Mouse (Mus musculus) kidney, embryonic 14.5 days (tissue): Measurements from ENCODE around the gene Inpp5e. TPM values are rescaled to one million over a fixed set of nuclear protein-coding genes. Genes with fewer than 3 reads are reported as not detected.

Experiments used
- ATAC-seq: fragments of 200-750 bp; cut with Nextera tagmentation; 2 replicates; pipeline ENCODE4 v1.8.0; 2017; ENCODE audit warnings: moderate number of reproducible peaks, mild to moderate bottlenecking, moderate TSS enrichment, moderate library complexity; ENCODE audit not compliant: low FRiP score, low TSS enrichment
- H3K27ac ChIP-seq: fragments of 300-500 bp; sonication (generic); 2 replicates; pipeline ENCODE4 v1.5.1; 2014; ENCODE audit warnings: low read depth, mild to moderate bottlenecking, low read length, moderate library complexity, mixed read lengths
- H3K27me3 ChIP-seq: fragments of 300-500 bp; sonication (generic); 2 replicates; pipeline ENCODE4 v1.6.1; 2014; ENCODE audit warnings: mild to moderate bottlenecking, low read length; ENCODE audit not compliant: control insufficient read depth, insufficient read depth
- H3K36me3 ChIP-seq: fragments of 300-500 bp; sonication (generic); 2 replicates; pipeline ENCODE4 v1.6.1; 2014; ENCODE audit warnings: low read length, mixed read lengths; ENCODE audit not compliant: control insufficient read depth, insufficient read depth
- H3K4me1 ChIP-seq: fragments of 300-500 bp; sonication (generic); 2 replicates; pipeline ENCODE4 v1.6.1; 2014; ENCODE audit warnings: low read length, mixed read lengths; ENCODE audit not compliant: control insufficient read depth, insufficient read depth
- H3K4me2 ChIP-seq: fragments of 300-500 bp; sonication (generic); replicated peaks from 2 replicates; pipeline ENCODE4 v1.6.1; 2014; ENCODE audit warnings: low read depth, mild to moderate bottlenecking, low read length
- H3K4me3 ChIP-seq: fragments of 300-500 bp; sonication (generic); 2 replicates; pipeline ENCODE4 v1.5.1; 2014; ENCODE audit warnings: mild to moderate bottlenecking, low read length
- H3K9ac ChIP-seq: fragments of 300-500 bp; sonication (generic); 2 replicates; pipeline ENCODE4 v1.6.1; 2014; ENCODE audit warnings: low read depth, mild to moderate bottlenecking, low read length, moderate library complexity
- H3K9me3 ChIP-seq: fragments of 300-500 bp; sonication (generic); 2 replicates; pipeline ENCODE4 v1.6.1; 2016; ENCODE audit warnings: low read length; ENCODE audit not compliant: control insufficient read depth
- WGBS: fragments of 180-500 bp; shearing (Covaris S2); extraction: QIAGEN DNeasy Blood & Tissue Kit; methylation state at CpG from one replicate; pipeline ENCODE4 v1.1.7; 2014; 5-methylcytosine and 5-hydroxymethylcytosine counted together
- polyA plus RNA-seq: library from polyadenylated mRNA; unstranded; fragments of >200 nt; fragmentation: Nextera tagmentation; extraction: Ambion mirVana; gene quantifications from 2 replicates; pipeline ENCODE4 v1.2.1, GENCODE M21; 2014

The Inpp5e gene
- 13.7 and 24.7 TPM in 2 replicates for polyA plus RNA-seq

DNA sequence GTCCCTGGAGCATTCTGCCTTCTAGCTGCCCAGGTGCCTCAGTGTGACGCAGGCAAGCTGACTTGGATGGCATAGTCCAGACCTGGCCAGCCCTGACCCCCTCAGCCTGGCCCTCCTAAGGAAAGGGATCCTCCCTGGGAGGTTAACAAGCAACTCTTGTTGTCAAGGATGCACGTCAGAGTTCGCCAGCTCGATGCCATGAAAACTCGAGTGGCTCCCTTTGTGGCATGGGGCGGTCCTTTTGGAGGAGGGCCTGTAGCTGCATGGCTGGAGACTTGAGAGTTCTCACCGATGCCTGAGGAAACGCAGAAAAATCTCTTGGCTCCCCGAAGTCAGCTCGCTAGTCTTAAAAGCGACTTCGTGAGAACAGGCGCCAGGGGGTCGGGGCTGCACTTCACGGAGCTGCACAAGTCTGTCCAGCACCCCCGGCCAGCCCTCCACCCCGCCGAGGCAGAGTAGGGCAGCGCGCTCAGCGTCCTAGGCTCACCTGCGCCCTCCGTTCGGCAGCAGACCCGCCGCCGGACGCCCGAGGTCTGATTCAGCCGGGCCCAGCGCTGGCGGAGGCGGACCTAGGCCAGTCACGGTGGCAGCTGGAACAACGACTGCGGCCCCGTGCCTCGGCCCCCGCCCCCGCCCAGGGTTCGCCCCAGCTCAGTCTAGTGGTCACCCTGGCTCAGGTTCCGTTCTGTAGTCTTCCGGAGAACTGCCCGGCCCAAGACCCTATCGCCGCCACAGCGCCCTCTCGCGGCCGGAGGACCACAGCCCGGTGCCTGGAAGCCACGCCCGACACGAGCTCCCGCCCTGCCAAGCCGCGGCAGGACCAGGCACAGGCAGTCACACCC lies at the start of gene Inpp5e:
Gene Inpp5e (minus strand): TSS at position 689 of the 842 bp plus-strand sequence.
- Histone ChIP-seq H3K36me3 (peaks cover 45% of the 10 kb centered on the region), H3K9ac (peak within 1 kb of the TSS; percentile 92), H3K4me3 (peak within 1 kb of the TSS; percentile 82), H3K27ac (peak within 1 kb of the TSS; percentile 66; the same call in 1 of the 2 replicates), H3K9me3 (no peaks in the 10 kb centered on the region), H3K4me1 (peaks cover 29% of the 10 kb centered on the region), H3K4me2 (peak within 1 kb of the TSS; percentile 76), H3K27me3 (no peaks in the 10 kb centered on the region)
- WGBS = under 1% methylated on average over 57 of the region's 57 CpGs
- peak; percentile 97 for ATAC-seq

DNA sequence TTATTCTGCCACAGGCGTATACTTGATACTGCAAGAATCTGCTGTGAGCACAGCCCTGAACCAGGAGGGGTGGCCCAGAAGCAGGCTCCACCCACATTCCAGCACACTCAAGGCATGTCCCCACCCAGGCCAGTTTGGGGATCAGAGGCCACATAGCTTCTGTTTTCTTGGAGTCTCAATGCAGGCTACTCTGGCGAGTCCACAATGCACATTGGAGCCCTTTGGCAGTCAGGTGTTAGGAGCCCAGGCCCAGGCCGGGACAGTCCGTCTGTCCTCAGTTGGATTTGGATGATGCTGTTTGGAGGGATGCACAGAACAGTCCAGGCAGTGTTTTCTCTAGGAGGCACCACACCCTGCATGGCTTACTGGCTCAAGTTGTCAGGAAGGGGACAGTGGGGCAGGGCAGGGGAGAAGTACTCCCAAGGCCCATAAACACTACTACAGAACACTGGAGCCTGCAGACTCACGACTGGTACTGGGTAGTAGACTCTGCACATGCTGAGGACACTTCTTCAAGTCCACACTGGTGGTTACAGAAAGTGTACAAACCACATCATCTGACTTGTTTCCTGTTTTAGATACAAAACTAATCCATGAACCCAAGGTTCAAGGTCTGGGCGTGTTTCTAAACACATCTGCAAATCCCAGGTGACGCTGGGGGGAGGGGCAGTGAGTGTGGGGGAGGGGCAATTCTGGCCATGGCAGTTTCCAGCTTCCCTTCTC lies 49.6 kb upstream of the Inpp5e start:
- 41% methylated on average over 7 of the region's 7 CpGs for WGBS
- Histone ChIP-seq H3K27me3 (no peaks in the 10 kb centered on the region), H3K4me1 (peaks cover 22% of the 10 kb centered on the region), H3K4me2 (no peak overlapping the region), H3K27ac (peak overlapping the region; percentile 71; the same call in 1 of the 2 replicates), H3K9ac (no peak overlapping the region), H3K36me3 (peaks cover 51% of the 10 kb centered on the region), H3K4me3 (no peak overlapping the region), H3K9me3 (no peaks in the 10 kb centered on the region)
- peak; percentile 63 for ATAC-seq

DNA sequence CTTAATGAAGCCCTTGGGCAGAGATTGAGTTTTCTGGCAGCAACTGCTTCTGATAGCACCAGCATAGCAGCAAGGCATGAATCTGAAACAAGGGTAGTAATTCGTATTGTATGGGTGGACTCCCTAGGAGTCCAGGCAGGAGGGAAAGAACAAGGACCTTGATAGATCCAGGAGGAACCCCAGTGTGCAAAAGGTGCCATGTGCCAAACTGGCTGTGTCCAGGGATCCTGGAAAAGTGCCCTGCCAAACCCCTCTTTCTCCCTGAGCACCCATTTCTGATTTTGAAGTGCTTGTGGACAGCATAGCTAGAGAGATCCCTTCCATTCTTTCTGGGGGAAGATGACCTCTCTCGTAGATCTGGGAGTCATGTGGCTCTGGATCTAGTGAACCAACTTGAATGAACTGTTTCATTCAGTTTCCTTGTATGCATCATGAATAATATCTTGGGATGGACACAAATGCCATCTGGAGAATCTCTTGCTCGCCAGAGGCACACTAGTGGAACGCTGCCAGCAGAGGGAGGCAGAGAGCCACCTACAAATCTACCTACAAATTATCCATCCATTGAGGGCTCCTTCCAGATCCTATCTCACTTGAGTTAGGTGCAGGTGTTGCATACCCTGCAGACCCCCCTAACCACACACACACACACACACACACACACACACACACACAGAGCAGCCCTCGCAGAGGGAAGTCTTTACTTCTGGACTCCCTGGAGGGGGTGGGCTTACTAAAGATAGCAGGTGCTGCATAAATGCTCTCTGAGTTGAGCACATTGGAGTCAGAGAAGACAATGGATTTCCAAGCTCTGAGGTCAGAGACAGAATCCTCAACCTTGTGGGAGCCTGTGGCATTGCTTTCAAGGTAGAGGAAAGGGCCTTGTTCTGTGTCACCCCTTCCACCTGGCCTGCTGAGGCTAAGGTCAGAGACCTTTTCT lies 40.4 kb upstream of the Inpp5e start:
- ATAC-seq = no peak
- H3K27ac ChIP-seq = no peak overlapping the region
- no peak overlapping the region for H3K4me2 ChIP-seq
- no peak overlapping the region for H3K4me3 ChIP-seq
- peaks cover 10% of the 10 kb centered on the region for H3K4me1 ChIP-seq
- no peak overlapping the region for H3K9ac ChIP-seq
- H3K9me3 ChIP-seq = no peaks in the 10 kb centered on the region
- no peaks in the 10 kb centered on the region for H3K36me3 ChIP-seq
- WGBS = 22% methylated on average over 5 of the region's 5 CpGs
- no peaks in the 10 kb centered on the region for H3K27me3 ChIP-seq

DNA sequence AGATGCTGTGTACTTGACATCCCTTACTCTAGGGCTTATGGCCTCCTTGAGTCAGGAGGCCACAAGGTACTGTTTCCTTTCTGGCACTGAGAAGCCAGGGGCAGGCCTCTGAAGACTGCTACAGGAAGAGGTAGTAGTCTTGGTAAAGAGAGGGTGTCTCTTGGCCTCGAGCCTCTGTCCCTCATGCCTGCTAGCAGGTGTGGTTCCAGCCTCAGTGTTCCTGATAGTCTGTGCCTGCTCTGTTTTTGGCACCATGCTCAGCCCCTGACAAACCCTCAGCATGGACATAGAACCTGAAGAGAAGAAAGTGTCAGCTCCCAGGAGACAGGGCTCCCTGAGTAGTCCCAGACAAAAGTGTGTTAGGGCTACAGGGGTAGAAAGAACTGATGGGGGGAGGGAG lies 38.4 kb upstream of the Inpp5e start:
- Histone ChIP-seq H3K9ac (no peak overlapping the region), H3K4me2 (no peak overlapping the region), H3K36me3 (no peaks in the 10 kb centered on the region), H3K4me1 (peaks cover 22% of the 10 kb centered on the region), H3K27me3 (no peaks in the 10 kb centered on the region), H3K4me3 (no peak overlapping the region), H3K27ac (no peak overlapping the region), H3K9me3 (no peaks in the 10 kb centered on the region)
- no peak for ATAC-seq
- 65% methylated on average over 1 of the region's 1 CpGs for WGBS

DNA sequence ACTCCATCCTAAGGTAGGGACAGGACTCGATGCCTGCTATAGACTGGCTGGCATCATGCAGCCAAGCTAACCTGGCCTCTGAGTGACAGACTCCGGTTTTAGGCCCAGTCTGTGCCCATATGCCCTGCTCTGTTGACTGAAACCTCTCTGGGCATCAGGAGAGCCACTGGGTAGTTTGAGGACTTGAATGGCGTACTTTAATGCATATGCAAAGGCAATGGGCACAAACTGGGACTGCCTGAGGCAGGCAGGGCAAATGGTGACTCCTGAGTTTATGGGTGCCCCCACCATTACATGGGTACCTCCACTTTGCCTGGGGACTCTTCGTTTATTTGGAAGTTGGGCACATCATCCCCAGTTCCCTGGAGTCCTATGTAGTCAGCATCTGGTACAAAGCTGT lies 37.7 kb upstream of the Inpp5e start:
- Histone ChIP-seq H3K9me3 (no peaks in the 10 kb centered on the region), H3K4me2 (peak overlapping the region; percentile 91), H3K9ac (peak overlapping the region; percentile 73; the same call in 1 of the 2 replicates), H3K27ac (peak overlapping the region; percentile 73; the same call in 1 of the 2 replicates), H3K4me1 (peaks cover 22% of the 10 kb centered on the region), H3K36me3 (peaks cover 2% of the 10 kb centered on the region; the same call in 1 of the 2 replicates), H3K4me3 (peak overlapping the region; percentile 83), H3K27me3 (no peaks in the 10 kb centered on the region)
- WGBS = 77% methylated on average over 4 of the region's 4 CpGs
- ATAC-seq = no peak

DNA sequence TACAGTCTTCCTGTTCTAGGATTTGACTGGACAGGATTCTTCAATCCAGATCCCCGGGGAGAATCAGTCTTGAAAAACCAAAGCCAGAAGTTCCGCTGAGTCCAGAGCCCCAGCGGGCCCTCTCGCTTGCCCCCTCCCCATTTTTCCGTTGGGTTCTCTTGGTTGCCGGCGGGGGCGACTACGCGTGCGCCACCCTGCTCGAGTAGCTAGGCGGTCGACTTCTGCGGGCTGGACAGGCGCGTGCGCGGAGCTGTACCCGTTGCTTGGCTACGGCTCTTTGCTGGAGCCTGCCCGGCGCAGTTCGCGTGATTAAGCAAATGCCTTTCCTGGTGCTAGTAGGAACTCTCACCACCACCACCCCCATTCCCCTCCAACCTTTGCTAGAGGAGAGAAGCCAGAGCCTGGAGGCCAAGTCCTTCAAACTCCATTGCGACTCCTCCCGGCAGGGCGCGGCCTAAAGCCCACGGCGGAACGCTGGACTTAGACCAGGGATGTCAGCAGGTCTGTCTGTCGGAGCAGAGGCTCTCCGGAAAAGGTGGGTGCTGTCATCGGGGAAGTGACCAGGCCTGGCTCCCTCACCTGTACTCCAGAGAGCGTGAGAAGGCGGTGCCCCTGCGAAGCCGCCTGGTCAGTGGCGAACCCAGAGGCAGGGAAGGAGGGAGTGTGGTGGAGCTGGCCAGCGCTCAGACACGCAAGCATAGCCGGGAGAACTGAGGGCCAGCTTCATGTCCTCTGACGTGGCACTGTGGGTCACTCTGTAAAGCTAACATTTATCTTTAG lies 36.9 kb upstream of the Inpp5e start:
- Histone ChIP-seq H3K4me3 (peak overlapping the region; percentile 83), H3K27ac (peak overlapping the region; percentile 73)

DNA sequence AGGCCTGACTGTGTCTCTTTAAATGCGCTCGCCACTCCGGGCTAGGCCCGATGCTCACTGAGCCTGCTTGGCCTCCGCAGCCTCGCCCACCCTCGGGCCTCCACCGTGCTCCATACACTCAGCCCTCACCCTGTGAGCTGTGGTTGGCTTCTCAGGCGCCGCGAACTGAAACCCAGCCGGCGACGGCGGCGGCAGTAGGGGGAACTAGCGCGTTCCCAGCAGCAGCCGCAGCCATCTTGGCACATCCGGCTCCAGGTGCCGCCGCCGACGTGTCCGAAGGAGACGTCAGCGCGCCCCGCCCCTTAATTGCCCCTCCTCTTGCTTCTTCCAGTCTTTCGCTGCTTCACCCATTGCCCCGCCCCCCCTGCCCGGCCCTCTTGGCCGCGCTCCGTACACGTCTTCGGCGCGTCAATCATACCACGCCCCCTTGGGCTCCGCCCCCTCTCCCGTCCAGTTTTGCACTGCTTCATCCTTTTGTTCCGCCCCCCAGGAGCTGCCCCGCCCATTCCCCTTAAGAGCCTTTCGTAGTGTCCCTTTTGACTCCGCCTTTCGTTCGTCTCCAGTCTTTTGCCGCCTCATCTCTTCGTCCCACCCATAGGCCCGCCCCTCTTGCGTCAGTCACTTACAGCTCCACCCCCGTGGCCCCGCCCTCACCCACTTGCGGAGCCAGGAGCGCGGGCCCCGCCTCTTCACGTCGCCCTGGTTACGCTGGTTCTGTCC lies 36.1 kb upstream of the Inpp5e start, which contains the start of gene Sec16a:
Gene Sec16a (minus strand): TSS at position 271 of the 720 bp plus-strand sequence.
- H3K4me1 ChIP-seq = peaks cover 22% of the 10 kb centered on the region
- peak within 1 kb of the TSS; percentile 83 for H3K4me3 ChIP-seq
- WGBS = under 1% methylated on average over 59 of the region's 61 CpGs
- H3K27me3 ChIP-seq = no peaks in the 10 kb centered on the region
- H3K9ac ChIP-seq = peak within 1 kb of the TSS; percentile 86
- H3K4me2 ChIP-seq = peak within 1 kb of the TSS; percentile 91
- peak; percentile 92 for ATAC-seq
- H3K9me3 ChIP-seq = no peaks in the 10 kb centered on the region
- peaks cover 17% of the 10 kb centered on the region for H3K36me3 ChIP-seq
- peak within 1 kb of the TSS; percentile 78 for H3K27ac ChIP-seq

More for the DNA sequence above, 36.9 kb upstream of the Inpp5e start:
- Histone ChIP-seq H3K27me3 (no peaks in the 10 kb centered on the region), H3K4me2 (peak overlapping the region; percentile 91), H3K9me3 (no peaks in the 10 kb centered on the region), H3K4me1 (peaks cover 22% of the 10 kb centered on the region), H3K9ac (peak overlapping the region; percentile 73), H3K36me3 (peaks cover 10% of the 10 kb centered on the region)
- under 1% methylated on average over 43 of the region's 44 CpGs for WGBS
- peak; percentile 89 for ATAC-seq
